Mouse (Mus musculus) mouse embryonic stem cell (cell line): ENCODE results near the gene Map2k5.

Experiments
- in situ Hi-C, 2 experiments: fragments of 300-500 bp; cut with MboI; formaldehyde crosslinking; loops; 1 replicate in 1 of 2; 3 replicates in 1 of 2; pipeline ENCODE4 v1.14.3; 2019 to 2020; ENCODE audit warnings: low sequenced_read_pairs in 2 of 2, low pct_unique_long_range_greater_than_20kb in 1 of 2, mixed read lengths in 1 of 2; ENCODE audit not compliant: unreplicated experiment in 1 of 2

Gene Map2k5

DNA sequence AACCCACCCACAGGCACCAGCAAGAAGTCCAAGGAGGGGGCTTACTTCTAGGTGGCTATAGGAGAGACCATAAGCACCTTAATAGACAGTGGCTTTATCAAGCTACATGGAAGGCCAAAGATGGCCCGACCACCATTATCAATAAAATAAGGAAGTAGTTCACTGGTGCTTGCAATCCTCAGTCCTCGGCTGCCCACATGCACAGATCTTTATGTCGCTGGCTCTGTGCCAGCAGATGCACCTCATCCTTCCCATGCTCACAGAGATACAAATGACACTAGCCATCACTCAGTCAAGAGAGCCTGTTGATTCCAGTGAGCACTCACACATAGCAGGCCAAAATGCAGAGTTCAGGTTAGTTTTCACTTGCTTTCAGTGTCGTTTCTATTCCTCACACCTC lies 89.0 kb downstream of the Map2k5 start:
- in situ Hi-C loops: no loop called here

DNA sequence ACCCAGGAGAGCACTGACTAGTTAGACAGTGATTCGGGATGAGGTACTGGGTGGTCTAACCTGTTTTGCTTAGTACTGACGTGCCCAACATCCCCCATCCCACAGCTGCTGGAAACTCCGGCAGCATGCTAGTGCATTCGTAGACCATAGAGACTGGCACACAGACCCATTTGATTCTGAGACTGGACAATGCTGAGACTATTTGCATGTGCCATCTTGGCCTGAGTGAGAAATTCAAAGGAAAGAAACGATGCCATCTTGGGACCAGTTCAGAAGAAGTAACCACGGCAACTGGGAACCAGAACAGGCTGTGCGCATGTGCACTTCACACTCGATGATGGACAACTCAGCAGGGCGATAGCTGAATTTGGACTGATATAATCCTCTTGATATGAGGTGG lies 93.3 kb downstream of the Map2k5 start:
- in situ Hi-C loops: no loop called here

DNA sequence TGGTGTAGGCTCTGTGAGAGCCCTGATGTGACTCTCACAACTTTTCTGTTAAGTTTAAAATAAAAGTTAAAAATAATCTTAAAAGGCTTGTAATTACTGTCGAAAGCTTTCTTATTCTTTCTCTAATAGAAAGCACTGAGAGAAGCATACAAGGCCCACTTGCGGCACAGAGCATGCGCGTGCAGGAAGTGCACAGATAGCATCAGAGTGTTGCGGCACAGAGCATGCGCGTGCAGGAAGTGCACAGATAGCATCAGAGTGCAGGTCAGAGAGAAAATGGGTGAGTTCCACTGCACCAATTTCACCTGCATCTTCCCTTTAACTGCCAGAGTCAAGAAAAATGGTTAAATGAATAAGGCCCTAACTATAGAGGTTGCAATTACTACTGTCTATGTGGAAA lies 95.7 kb downstream of the Map2k5 start:
- in situ Hi-C loops: no loop called here

DNA sequence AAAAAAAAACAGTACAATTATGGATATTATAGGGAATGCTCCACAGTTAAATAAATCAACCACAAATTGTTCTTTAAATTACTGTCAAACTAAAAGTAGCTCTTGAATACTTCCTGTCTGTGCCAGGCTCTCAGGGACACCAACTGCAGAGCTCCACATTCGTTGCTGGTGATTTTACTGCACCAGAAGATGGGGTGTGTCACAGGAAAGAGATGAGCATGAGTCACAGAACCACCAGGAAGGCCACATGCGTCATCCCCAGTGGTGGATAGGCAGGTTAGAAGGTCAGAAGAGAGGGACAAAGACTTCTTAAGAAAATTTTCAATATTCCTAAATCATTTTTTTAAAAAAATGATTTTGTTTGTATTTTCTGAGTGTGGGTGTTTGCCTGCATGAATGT lies 96.6 kb downstream of the Map2k5 start:
- in situ Hi-C loops: no loop called here

DNA sequence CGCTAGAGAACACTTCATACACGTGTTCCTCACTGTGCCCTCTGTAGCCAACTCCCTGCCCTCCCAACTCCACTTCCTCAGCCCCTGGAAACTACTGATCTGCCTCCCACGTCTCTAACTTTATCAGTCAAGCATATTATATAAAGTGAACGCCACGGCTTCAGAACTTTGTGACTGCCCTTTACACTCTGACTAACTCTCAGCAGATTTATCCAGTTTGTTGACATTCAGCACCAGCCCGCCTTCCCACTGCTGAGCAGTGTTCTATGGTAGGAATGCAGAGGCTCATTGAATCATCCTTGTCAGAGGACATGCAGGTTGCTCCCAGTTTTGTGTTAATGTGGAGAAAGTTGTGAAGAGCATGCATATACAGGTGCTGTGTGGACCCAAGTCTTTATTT lies 103.9 kb downstream of the Map2k5 start:
- in situ Hi-C loops: no loop called here

DNA sequence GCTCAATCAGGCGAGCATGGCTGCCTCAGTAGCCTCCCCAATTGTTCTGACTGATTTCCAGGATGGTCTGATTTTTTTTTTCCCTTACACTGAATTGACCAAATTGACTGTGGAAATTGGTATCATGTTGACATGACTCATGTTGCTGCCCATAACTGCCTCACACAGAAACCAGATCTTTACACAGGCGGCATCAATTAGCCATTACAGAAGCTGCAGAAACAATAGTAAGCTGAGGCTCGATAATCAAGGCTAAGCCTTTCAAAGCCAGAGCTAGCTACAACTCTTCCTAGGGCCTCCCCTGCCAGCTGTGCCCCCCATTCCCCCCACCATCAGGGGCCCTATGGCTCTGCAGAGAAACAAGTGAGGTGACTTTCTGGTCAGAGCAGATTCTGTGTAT lies 107.9 kb downstream of the Map2k5 start:
- in situ Hi-C loops: no loop called here

DNA sequence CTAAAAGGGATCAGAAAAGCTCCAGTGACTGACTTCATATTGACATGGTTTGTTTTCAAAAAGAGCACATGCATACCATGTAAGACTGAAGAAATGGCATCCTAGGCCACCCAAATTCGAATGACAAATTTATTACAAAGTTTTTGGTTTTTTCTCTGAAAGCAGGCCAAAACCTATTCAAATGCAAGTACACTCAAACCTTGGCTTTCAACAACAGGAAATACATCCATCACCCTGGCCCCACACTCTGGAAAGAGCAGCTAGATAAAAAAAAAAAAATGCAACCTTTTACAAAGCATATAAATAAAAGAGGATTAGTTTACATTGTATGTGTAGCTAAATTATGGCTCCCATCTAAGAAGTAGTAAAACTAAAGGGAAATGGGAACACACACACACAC lies 114.5 kb downstream of the Map2k5 start:
- in situ Hi-C loops: no loop called here

DNA sequence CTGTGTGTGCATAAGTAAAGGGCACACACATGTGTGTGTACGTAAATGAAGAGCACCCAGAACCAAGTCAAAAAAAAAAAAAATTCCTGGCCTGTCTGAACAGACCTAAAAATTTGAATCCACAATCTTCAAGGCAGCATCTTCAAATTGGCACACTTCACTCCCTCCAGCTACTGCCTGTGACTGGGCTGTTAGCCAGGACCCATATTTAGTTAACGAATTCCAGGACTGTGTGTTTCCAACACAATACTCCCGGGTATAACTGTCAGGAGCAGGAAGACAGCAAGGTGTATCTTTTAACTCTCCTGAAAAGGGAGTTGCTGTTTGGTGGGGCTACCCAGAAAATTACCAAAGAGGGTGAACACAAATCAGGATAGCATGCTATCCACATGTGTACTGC lies 118.9 kb downstream of the Map2k5 start:
- in situ Hi-C loops: no loop called here

DNA sequence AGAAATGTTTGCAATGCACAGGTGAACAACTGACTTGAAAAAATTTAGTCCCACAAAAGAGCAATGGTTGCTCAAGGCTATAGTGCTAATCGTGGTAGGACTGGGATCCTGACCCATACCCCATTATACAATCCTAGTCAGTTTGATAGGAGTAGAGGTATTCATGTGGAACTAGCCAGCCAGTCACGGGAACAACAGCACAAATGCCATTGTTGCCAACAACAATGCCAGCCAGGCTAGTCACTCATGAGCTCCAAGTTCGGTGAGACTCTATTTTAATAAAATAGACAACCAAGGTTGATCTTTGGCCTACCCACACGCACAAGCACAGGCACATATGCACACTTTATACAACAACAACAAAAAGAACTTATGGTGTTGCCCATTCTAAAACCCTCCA lies 120.0 kb downstream of the Map2k5 start:
- in situ Hi-C loops: no loop called here

DNA sequence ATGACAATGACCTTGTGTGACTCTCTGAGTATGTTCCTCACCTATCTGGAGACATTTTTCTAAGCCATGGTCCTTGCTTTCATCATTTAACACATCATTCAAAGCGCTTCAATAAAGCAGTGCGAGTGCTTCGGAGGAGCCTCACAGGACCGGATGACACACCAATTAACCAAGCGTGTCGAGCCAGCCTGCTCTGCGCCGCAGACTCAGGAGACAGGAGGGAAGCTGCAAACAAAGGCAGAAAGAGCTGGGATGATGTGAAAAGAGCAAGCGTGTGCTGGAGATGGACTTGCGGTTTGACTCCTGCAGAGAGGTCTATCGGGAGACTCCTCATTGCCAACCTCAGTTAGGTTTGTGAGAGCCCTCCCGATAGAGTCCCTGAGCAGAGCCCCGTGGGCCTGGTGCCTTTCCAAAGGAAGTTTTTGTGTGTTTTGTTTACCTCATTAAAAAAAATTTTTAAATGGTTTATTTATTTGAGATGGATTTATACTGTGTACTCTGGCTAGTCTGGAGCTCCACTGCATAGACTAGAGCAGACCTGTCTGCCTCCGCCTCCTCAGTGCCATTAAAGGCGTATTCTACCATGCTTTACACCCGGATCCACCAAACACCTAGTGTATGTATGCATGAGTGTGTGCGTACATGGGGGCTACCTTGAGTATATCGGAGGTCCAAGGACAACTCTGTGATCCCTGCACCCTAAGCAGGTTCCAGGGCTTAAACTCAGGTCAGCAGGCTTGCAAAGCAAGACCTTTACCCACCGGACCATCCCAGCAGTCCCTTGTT lies 126.7 kb downstream of the Map2k5 start:
- in situ Hi-C loops: no loop called here

DNA sequence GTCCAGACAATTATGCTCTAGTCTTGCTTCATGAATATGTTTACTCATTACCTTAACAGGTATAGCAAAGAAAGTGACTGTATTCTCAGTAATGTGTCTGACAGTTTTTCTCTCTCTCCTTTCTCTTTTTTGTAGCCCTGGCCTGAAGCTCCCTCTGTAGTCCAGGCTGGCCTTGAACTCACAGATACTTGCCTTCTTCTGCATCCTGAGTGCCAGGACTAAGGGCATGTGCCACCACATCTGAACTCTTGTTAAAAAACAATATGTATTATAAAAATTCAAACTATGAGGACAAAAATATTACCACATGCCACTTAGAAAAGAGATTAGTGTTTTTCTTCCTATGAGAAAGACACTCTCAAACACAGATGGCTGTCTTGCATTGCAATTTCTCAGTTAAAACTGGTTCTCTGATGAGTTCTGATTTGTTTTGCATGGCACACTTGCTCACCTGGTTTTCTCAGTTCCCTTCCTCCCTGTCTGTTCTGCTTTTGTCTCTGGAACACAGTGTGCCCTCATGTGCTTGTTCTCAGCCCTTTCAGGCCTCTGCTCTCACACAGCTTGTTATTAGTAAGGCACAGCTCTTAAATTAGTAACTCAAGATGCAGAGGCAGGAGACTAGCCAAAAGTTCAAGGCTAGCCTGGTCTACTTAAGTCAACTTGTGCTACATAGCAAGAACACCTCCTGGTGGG lies 129.5 kb downstream of the Map2k5 start:
- in situ Hi-C loops: no loop called here

DNA sequence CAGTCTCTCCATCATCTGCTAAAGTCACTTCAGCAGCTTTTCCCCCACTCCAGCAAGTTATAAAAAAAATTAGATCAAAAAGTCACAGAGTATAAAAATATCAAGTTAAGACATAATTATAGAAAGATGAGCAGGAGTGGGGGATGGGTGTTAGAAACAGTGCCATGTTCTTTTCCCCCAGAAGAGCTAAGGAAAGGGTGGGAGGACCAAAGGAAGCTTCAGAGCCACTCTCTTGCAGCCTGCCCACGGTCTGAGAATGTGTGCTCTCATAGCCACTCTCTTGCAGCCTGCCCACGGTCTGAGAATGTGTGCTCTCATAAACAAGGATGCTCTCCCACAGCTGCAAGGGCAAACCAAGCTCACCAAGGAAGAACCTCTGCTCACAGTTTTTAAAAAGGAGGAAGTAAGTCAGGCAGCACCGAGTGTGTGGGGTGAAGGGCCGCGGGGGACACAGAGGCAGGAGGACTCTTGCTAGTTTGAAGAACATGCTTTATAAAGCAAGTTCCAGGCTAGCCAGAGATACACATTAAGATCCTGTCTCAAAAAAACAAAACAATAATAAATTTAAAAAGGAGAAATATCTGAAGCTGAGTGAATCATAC lies 131.0 kb downstream of the Map2k5 start:
- in situ Hi-C loops: no loop called here

DNA sequence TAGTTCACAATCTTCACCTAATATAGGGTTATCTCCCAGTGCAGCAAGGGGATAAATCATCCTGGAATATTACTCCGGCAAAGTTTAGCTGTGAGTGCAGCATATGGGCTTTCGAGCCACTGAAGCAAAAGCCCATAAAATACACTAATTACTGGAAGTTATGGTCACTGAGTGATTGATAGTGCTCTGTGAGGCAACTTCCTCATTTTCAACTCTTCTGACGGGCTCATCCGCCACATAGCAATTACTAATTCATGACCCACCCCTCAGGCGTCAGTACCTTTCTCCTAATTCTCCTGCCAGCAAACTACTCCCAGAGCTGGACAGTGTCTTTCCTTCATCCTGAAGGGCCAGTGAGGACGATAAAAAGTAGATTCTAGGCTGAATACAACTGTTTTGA lies 135.7 kb downstream of the Map2k5 start:
- in situ Hi-C loops: no loop called here

DNA sequence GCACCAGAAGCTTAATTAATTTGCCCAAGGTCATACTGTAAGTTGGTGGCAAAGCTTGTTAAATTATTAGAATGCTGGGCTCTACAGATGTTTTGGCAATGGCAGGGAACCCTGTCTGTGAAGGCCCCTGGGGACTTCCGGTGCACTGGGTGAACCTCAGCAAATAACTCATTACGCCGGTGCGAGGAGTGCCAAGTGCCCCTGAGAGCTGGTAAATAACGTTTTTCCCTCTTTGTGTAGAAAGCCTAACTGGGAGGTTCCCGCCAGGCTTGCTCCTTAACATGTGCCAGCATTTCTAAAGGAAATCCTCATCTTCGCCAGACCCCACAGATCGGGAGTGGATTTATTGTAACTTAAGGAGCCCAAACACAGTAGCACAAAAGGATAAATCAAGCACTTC lies 136.5 kb downstream of the Map2k5 start:
- in situ Hi-C loops: no loop called here

DNA sequence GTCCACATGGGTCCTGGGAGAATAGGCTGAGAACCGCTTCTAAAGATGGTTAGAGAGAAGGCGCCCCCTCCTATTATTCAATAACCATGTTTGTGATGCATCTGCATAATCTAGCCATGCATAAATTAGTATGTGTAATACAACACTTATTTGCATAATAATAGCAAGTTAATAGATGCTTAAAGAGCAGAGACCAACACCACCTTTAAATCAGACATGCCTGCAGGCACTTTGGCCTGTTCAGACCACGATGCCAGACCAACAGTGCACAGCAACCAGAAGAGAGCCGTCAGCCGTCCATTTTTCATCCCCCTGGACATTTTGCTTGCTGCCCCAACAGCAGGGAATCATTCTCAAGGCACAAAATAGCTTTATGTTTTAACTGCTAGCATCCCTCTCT lies 143.3 kb downstream of the Map2k5 start:
- in situ Hi-C loops: no loop called here

DNA sequence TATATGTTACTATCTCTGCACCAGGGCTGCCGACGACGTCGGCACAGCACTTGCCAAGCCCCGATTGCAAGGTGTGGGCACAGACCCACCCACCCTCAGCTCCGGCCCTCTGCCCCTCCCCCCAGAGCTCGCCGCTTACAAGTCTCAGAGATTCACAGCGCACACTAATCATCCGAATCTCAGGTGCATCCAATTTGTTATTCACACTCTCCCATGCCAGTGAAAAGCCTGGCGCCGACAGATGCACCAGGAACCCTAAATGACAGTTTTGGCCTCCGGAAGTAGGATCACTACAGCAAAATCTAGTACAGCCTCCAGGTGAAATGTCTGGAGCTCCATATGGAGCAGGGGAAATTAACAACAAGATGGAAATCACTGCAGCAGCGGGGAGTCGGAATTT lies 147.4 kb downstream of the Map2k5 start:
- in situ Hi-C loops: no loop called here

DNA sequence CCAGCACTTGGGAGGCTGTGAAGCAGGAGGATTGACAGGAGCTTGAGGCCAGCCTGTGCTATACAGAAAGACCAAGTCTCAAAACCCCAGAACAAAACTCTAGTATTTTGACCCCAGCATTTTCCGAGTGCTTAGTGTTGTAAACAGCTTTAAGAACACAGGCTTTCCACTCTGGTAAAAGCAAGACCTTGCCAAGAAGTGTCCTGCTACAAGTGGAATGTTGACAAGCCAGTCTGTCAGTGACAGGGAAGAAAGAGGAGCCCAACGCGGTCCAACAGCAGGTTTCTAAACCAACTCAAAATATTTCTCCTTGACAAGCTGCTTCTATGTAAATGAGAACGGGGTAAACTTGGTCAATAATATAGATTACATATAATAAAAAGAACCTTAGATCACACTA lies 148.6 kb downstream of the Map2k5 start:
- in situ Hi-C loops: no loop called here

DNA sequence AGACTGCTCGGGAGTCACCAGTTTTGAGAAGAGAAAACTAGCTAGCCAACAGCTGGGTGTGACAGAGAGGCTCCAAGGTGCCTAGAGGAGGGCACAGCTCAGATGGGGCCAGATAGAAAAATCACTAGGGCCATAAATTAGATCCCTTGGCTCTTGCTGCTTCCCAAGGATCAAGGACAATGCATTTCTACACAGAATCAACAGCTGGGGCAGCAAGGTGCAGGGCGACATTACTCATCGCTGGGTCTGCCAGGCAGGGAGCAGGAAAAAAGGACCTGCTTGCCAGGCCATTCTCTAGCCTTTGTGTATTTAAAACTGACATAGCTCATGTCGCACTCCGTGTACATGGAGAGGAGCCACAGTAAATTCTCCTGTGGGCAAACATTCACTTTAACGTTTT lies 155.5 kb downstream of the Map2k5 start:
- in situ Hi-C loops: no loop called here

DNA sequence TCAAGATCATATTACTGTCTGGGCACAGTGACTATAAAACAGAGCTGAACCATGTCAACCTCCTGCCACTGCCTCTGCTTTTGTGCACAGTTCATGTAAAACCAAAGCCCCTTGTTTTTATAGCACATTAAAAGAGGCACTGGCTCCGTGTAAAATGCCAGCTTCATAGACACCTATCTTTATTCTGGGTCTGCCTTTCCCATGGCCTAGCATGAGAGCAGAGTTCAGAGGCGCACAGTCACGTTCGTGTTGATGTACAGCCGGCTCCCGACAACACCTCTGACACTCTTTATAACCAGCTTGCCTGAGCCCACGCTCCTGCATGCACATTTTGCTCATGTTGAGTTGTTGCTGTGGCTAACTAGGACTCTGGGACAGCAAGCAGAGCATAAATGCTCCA lies 157.9 kb downstream of the Map2k5 start:
- in situ Hi-C loops: no loop called here

DNA sequence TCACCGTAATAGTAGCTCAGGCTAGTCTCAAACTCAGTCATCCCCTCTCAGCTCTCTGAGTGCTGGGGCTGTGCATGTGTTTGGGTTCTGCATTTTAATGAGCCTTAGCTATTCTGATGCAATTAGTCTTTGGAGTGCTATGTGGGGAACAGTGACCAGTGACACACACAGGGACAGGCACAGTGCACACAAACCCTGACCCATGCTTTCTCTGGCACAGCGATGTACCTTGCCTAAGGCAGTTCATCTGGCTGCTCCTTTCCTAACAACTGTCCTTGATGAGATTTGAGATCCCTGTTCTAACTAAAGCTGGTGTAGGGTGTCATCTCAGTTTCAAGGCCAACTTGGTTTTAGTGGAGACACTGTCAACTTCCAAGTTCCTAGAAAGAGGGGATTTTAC lies 162.7 kb downstream of the Map2k5 start:
- in situ Hi-C loops: no loop called here
